Mouse (Mus musculus): Measurements from ENCODE around the gene Trp53i11. TPM values are rescaled to one million over a fixed set of nuclear protein-coding genes. Genes with fewer than 3 reads are reported as not detected.

Trp53i11 gene
- total RNA-seq (2021), result 10 to 100 TPM; 26.7 to 30.5 TPM
- long read RNA-seq, experiment 1, transcript Trp53i11-202 (8 exons, 2,703 nt), result minor isoform, 8 of 43 reads
- long read RNA-seq, experiment 1, transcript Trp53i11-201 (8 exons, 2,654 nt), result major isoform, 13 of 43 reads
- long read RNA-seq, experiment 1, partial matches to known transcripts, result 0 of 43 reads
- long read RNA-seq, experiment 1, other reads (novel, unspliced or antisense), result 22 of 43 reads
- long read RNA-seq, experiment 2, partial matches to known transcripts, result 0 of 11 reads
- long read RNA-seq, experiment 2, other reads (novel, unspliced or antisense), result 7 of 11 reads

DNA sequence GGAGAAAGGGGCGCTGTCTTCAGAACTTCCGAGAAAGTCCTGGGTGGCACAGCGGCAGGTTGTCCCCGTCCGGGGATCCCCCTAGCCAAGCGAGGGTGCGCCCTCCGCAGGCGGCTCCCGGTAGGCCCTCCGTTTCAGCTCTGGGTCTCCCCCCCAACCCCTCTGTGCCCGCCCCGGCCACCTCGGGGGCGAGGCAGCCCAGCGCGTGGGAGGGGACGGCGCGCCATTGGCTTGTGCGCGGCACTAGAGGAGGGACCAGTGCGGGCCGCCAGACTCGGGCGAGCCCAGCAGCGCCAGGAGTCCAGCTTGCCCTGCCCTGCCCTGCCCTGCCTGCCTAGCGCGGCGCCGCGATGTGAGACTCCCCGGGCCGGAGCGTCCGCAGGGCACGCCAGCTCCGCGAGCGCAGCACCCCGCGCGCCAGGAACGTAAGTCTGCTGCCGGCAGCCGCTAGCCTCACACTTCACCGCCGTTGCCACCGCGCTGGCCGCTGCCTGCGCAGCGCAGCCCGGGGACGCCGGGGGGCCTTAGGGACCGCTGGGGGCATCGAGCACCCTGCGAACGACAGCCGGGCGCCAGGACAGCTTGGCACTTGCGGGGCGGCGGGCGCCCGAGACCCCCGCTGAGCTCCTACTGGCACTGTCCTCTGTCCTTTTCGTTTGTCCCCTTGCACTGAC, at the start of gene Trp53i11:
TSS of gene Trp53i11 (plus strand) at position 226 of the 674 bp plus-strand sequence.
- peak; percentile 86 to 94 for DNase-seq

DNA sequence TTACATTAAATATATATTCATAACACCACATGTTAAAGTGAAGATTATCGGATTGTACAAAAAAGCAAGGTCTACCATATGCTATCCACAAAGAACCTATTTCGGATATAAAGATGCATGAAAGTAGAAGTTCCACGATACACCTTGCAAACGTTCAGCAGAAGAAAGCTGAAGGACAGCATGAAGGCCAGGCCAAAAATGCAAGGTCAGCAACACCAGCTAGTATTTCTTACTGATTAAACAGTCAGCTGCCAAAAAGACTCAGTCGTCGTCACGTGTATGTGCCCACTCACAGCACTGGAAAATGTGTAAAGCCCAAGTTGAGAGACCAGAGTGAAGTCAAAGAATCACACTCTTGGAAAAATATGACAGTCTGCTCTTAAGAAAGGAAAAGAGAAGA, 47.9 kb upstream of the Trp53i11 start:
- DNase-seq, result no peak

DNA sequence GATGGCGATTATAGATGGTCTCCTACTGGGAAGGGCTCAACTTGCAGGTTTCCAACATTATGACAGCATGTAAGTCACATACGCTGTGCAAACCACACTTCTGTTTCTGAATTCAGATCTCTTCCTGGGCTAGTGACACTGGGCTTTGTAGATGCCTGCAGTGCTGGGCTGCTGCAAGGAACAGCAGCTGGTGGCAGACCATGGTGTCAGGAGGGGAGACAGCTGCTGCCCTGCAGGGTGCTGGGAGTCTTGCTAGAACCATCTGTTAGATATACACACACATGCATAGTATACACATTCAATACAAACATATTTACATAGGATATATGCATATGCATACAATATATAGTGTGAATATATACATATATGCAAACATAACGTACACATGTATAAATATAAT, 46.0 kb upstream of the Trp53i11 start:
- DNase-seq, result no peak

DNA sequence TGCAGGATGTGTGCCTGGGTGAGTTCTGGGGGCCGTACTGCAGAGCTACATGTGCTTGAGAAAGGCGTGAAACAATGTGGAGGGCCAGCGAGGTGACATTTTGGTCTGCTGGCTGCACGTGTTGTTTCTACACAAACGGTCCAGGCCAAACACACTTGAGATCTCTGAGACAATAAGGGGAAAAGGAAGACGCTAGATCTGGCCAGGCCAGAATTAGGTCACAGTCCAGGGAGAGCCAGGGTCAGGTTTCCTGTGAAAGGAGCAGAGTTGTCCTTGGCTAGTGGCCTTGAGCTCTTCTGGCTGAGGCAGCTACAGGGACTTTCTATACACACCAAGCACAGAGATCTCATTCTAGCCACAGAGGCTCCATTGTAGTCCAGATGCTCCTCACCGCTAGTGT, 44.7 kb upstream of the Trp53i11 start:
- DNase-seq, result peak; percentile 60 to 89

DNA sequence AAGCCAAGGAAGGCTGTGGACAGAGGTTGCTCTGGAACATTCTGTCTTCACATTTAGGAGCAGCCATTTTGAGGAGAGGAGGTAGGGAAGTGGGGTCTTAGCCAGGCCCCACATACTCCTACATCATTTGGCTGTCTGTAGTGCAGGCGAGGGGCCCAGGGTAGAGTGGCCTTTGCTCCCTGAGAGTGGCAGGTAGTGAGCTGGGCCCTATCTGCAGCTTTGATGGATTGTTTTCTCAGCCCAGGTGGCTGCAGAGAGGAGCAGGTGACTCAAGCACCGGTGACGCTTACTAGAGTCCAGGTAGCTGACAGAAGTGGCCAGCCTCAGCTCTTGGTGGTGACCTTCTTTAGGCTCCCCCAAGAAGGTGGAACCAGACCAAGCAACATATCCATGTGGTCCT, 43.2 kb upstream of the Trp53i11 start:
- DNase-seq, result no peak

DNA sequence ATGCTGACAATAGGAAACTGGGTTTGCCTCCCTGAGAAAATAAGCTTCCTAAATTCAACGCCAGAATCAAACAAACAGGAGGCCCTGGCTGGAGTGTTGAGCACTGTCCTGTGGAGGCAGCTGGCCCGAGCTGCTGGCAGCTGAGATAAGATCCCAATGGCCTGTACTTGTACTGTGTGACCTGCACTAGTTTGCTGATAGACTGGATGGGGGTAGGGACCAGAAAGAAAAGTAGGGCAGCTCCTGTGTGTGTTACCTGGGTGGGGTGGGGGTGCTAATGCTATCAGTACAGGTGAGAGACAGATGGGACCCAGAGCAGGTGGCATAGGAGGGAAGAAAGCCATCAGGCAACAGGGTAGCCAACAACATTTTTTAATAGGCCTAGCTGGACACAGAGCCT, 37.3 kb upstream of the Trp53i11 start:
- DNase-seq, result no peak

DNA sequence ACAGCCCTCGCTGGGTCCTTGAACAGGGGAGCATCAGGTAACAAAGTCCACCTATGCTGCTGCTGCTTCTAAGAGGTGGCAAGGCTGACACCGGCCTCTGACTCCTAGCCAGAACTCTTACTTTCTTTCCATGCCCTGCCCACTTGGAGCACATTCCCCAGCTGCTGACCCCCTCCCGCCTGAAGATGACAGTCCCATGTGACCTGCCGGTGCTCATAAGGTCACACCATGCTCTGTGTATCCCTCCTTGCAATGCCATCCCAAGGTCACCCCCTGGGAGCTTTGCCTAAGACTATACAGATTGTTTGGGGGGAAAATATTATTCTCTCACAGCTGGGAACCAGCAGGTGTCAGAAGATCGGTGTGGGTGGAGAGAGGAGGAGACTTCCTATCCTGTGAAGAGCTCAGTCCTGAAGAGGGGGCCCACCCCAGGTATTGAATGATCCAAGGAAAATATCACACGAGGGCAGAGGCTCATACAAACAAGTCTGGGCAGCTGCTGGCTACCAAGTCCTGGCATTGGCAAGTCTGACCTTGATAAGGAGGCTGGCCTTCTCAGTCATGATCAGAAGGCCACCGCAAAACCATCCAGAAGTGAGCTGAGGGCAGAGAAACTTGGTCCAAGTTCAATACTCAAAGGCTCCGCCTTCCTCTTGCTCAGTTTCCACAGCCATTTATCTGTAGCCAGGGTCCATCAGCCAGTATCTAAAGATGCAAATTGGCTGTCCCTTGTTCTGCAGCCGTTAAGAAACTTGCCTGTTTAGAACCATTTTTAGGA, 36.5 kb upstream of the Trp53i11 start:
- no peak for DNase-seq

DNA sequence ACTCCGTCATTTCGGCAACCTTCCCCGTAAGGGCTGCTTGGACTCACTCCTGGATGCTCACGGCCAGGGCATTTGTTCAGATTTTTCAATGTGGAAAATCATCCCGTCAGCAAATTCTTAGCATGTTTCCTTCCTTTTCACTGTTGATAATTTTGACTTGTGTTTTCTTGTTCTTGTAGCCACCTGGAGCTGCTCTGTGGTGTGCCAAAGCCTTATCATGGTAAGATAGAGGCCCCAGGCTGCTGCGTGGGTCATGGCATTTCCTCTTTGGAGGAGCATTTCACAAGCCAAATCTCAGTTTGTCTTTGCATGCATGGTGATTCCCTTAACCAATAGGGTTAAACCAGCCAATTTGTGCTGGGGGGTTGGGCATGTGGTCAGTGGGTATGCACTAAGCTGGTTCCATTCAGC, 35.2 kb upstream of the Trp53i11 start:
- no peak for DNase-seq

DNA sequence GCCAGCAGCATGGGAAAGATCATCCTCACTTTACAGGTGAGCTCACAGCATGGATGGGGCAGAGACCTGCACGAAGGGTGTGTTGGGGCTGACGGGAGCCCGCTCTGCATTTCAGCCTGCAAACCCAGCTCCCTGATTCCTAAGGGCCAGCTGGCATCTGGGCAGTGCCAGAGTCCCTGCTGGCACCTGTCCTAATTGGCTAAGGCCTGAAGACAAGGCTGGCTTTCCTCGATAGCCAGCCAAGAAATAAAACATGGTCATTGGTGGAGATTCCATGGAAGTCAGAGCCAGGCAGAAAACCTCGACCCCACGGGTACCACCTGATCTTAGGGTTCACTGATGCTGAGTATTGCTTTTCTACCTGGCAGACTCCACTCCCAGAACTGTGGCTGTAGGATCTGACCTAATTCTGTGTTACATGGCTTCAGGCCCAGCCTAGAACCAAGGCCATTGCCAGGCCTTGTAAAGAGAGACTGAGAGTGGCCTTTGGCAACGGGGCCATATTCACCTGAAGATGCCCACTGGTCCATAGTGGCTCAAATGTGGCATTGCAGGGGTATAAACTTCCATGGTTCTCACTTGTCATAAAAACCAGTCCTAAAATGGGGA, 34.4 kb upstream of the Trp53i11 start:
- no peak for DNase-seq

DNA sequence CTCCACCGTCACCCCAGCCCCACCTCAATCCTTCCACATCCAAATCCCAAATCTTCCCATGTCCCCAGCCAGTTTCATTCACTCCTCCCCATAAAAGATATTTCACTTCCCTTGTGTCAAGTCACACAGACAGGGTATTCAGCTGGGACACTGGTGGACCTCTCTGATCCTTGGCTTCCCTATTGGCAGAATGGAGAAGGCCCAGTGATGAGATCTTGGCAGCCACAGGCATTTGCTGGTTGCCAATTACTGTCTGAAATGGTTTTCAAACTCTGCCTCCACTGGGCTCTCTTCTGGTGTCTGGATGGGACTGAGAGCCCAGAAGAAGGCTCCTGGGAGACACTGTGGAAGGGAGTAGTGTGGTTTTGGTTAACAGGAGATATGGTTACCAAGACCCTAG, 33.5 kb upstream of the Trp53i11 start:
- no peak for DNase-seq

DNA sequence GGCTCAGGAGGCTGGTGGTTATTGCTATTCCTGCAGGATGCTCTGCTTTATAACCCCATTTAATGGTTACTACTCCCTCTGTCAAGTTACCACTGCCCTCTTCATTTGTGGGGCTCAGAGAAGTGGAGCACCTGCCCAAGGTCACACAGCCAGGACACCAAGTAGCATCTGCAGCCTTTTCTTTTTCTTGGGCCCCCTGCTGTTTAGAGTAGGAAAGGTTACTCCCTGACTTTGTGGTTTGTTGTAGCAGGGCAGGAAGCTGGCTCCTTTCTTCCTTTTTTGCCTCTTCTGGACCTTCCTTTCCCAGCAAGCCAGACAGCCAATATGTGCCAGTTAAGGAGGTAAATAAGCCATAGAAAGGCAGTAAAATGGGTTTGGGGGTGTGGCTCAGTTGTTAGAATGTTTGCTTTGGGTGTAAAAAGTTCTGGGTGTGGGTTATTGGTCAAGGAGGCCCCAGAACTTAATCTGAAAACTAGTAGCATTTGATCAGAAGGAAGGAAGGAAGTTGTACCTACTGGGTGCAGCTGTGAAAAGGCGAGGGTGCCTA, 32.8 kb upstream of the Trp53i11 start:
- DNase-seq, result no peak

DNA sequence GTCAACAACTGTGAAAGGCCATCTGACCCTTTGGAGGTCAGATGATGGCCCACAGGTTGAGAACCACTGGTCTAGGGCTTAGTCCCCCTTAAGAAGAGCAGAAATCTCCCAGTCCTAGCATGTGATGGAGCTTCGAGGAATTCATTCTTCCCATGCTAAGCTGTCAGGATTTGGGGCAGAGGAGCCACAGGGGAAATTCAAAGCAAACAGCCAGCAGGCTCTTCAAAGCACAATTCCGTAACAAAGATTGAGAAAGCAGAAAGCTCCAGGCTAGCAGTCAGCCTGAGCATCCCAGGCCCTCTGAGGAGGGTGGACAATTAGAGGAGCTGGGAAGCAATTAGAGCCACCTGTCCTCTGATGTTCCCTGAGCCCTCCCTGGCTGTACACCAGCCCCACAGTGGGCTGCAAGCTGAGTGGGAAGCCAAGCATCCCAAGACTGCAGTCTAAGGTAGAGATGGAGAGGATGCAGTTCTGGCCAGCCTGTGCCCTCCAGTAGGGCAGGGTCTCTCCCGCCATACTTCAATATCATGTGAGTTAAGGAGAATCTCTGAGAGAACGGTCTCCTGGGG, 26.8 kb upstream of the Trp53i11 start:
- no peak for DNase-seq

DNA sequence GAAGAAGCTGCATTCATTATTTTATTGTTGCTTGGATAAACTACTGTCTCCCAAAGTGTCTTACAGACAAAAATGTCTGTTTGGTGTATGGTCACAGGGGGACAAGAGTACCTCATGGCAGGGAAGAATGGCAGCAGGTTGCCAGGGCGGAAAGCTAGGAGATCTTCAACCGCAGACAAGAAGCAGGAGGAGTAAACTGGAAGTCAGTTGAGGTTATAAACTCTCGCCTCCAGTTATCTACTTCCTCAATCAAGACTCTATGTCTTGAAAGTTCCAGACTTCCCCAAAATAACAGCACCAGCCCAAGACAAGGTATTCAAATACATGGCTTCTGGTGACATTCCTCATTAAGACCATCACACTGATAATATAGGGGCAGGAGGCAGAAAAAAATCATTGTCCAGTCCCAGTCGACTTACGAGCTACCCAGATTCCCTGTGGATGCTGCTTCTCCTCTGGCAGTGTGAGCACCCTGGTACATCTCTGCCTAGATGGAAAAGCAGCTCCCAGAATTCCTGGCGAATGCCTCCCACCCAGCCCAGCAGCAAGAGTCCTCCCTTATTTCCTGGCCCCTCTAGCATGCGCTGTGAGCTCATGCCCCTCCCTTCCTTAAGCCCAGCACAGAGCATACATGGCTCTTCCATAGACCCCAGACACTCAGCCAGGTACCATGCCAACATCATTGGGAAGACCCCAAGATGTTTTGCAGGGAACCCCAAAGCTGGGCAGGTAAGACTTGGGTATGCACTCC, 25.3 kb upstream of the Trp53i11 start:
- peak in 1 of 2 experiments; percentile 25 for DNase-seq

DNA sequence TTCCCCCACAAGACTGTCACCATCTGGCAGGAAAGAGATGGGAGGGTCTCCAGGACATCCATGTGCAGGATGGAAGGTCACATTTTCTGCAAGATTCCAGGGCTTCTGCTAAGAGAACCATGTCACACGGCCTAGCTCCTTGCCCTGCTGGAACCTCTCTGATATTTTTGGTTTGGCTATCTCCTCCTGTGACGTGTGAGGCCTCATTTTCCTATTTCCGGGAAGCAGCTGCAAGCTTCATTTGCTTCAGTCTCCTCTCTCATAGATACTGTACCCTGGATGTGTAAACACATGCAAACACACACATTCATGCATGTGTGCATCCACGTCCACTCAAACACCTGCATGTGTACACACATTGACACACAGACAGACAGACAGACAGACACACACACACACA, 24.6 kb upstream of the Trp53i11 start:
- DNase-seq, result peak in 1 of 2 experiments; percentile 75

DNA sequence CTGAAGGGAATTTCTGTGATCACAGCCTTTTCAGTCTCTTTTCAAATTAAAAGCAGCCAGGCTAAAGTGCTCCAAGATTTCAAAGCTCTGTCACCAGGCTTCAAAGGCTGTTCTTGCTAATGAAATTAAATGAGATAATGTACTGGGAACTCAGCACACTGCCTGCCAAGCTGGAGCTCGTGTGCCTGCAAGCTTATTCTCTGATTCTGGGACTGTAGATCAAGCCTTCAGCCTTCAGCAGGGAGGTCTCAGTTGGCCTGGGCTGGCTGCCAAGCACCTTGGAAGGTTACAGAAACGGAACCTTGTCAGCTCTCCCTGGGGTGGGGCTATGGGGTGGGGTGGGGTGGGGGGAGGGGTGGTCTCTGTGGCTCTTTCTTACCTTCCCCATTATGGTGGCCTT, 24.0 kb upstream of the Trp53i11 start:
- DNase-seq, result peak in 1 of 2 experiments; percentile 49

DNA sequence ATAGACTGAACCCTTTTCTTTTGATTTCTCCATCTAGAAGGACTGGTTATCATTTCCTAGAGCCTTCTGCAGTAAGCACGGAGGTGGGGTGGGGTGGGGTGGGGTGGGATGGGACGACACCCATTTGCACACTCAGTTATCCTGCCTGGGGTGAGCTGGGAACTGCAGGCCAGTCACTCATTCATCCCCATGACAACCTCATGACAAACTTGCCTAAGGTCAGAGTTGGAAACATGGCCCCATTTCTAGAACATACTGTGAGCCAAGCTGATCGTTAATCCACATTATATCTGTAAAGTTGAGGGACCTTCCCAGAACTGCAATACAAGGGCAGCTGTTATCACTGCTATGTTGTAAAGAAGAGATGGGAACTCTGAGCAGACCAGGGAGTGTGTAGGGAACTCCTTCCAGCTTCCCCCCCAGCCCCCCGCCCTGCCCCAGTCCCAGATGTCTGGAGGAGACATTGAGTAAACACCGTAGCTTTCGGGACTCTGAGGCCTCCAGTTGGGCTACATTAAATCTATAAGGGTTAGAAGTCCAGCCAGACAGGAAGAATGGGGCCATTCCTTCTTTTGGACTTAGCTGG, 23.5 kb upstream of the Trp53i11 start:
- no peak for DNase-seq

DNA sequence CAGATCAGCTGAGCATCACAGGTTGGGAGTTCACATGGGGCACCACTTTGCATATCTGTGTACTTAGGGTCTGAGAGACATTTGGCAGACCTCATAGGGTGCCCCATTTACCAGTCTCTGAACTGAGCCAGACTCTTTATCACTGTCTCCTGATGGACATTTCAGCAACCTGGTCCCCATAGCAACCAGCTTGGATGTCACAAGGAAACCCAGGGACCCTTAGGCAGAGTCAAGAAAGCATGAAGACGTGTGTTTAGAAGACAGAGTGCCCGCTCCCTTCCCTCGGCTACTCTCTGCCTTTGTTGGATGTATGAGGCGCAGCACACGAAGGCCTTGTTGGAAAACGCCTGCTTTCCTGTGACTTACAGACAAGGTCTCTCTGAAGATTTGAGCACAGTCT, 21.1 kb upstream of the Trp53i11 start:
- no peak for DNase-seq

DNA sequence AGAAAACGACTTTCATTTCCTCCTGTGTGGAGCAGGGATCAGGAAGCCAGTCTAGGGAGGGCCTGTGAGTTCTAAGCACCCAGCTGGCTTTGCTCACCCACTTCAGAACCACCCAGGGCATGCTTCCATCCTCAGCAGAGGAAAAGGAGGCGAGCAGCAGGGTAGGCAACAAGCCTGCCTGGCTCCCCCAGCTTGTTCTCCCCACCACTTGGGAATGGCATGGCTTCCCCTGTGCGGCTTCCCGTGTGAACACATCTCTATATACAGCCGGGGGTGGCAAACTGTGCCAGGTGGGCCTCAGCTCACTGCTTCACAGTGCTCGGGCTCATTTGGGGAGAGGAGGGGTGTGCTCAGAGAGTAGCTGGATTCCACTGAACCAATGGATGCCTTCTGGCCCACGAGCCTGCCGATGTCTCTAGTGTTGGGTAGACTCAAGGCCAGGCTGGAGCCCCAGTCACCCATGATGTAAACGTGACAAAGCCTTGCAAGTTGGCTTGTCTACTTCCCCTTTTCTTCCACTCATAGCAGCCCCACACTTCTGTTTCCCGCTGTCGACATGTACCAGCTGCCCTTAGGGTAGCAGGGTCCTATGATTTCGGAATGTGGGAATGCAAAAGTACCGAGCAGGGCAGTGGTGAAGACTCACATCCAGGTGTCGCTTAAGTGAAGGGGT, 20.5 kb upstream of the Trp53i11 start:
- peak in 1 of 2 experiments; percentile 45 for DNase-seq

DNA sequence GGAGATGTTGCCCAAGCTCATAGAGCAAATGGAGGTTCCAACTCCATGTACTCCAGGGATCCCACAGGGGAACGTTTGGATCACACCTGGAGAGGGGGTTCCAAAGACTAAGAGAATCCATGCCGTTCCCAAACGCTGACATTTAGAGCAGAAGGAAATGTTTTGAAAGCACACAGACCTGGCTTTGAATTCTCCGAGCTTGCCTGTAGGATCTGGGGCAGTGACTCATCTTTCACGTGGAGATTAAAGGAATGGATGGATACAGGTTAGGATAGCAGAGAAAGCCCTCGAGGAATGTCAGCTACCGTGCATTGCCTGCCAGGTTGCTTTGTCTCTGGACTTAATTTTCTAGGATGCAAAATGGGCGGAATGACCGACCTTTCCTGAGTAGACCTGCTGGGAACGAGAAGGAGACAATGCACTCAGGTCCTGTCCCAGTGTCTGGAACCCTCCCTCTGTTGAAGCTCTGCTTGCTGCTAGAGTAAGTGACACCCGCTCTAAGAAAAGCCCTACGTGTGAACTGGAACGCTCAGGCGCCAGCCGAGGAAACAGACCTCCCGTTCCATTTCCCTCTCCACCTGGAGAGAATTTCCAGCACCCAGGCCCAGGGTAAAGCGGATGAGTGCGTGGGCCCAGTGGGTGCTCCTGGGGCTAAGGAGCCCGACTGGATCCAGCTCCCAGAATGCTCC, 17.0 kb upstream of the Trp53i11 start:
- DNase-seq, result no peak

DNA sequence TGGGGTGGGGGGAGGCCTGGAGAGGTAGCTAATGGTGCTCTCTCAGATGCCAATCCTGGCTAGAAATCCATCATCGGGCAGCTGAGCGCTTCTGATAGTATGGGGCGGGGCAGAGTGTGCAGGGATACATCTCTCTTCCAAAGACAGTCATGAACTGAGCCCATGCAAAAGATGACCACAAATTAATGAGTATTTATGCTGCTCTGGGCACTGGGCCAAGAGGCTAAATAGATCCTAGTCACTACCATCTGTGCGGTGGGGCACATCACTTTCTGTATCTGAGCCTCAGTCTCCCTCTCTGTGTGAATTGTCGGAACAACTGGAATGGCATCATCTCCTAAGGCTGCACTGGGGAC, 16.5 kb upstream of the Trp53i11 start:
- DNase-seq, result no peak
